Mouse (Mus musculus) neural tube, embryonic 11.5 days (tissue): ENCODE results near the gene Dnah7c. TPM values are rescaled to one million over a fixed set of nuclear protein-coding genes. Genes with fewer than 3 reads are reported as not detected.
"Not testable (repeated sequence)": the region's sequence is repeated elsewhere in the genome, so short reads cannot be mapped to it uniquely, and the experiment has no call there.

ENCODE experiments used
- ATAC-seq: fragments of 200-750 bp; cut with Nextera tagmentation; 2 replicates; pipeline ENCODE4 v1.8.0; 2017; ENCODE audit warnings: moderate number of reproducible peaks, mild to moderate bottlenecking, moderate TSS enrichment, moderate library complexity; ENCODE audit not compliant: insufficient read depth, low FRiP score, low TSS enrichment
- DNase-seq: peaks from one replicate; pipeline ENCODE4 v3.0.0-alpha.2; 2015; ENCODE audit warnings: low spot score
- H3K27ac ChIP-seq: fragments of 300-500 bp; sonication (generic); 2 replicates; pipeline ENCODE4 v1.5.1; 2014; ENCODE audit warnings: low read depth, mild to moderate bottlenecking, low read length
- H3K27me3 ChIP-seq: fragments of 300-500 bp; sonication (generic); 2 replicates; pipeline ENCODE4 v1.6.1; 2014; ENCODE audit warnings: mild to moderate bottlenecking, low read length, mixed read lengths; ENCODE audit not compliant: control insufficient read depth, insufficient read depth
- H3K36me3 ChIP-seq: fragments of 300-500 bp; sonication (generic); 2 replicates; pipeline ENCODE4 v1.6.1; 2014; ENCODE audit warnings: mild to moderate bottlenecking, low read length, moderate library complexity, mixed read lengths; ENCODE audit not compliant: control insufficient read depth, insufficient read depth
- H3K4me1 ChIP-seq: fragments of 300-500 bp; sonication (generic); 2 replicates; pipeline ENCODE4 v1.6.1; 2014; ENCODE audit warnings: low read length, mixed read lengths; ENCODE audit not compliant: control insufficient read depth, insufficient read depth
- H3K4me2 ChIP-seq: fragments of 300-500 bp; sonication (generic); 2 replicates; pipeline ENCODE4 v1.6.1; 2014; ENCODE audit warnings: low read depth, mild to moderate bottlenecking, moderate library complexity
- H3K4me3 ChIP-seq: fragments of 300-500 bp; sonication (generic); 2 replicates; pipeline ENCODE4 v1.5.1; 2014; ENCODE audit warnings: low read depth, low read length
- H3K9ac ChIP-seq: fragments of 300-500 bp; sonication (generic); 2 replicates; pipeline ENCODE4 v1.6.1; 2014; ENCODE audit warnings: mild to moderate bottlenecking, low read length
- H3K9me3 ChIP-seq: fragments of 300-500 bp; sonication (generic); 2 replicates; pipeline ENCODE4 v1.6.1; 2016; ENCODE audit warnings: low read length; ENCODE audit not compliant: control insufficient read depth
- WGBS: fragments of 180-500 bp; shearing (Covaris S2); extraction: QIAGEN DNeasy Blood & Tissue Kit; methylation state at CpG from one replicate; pipeline ENCODE4 v1.1.7; 2014; 5-methylcytosine and 5-hydroxymethylcytosine counted together
- polyA plus RNA-seq: library from polyadenylated mRNA; unstranded; fragments of >200 nt; fragmentation: Nextera tagmentation; extraction: Ambion mirVana; gene quantifications from 2 replicates; pipeline ENCODE4 v1.2.1, GENCODE M21; 2014

Gene Dnah7c
- 0.08 and 0.24 TPM in 2 replicates for polyA plus RNA-seq

- H3K4me1 ChIP-seq = no peaks in the 10 kb centered on the region
- H3K4me2 ChIP-seq = peak within 1 kb of the TSS; percentile 80
- DNase-seq (peak; percentile 62), ATAC-seq (peak; percentile 75)
- no peak within 1 kb of the TSS for H3K27ac ChIP-seq
- peak within 1 kb of the TSS; percentile 48 for H3K4me3 ChIP-seq
- no peaks in the 10 kb centered on the region for H3K9me3 ChIP-seq
- no peaks in the 10 kb centered on the region for H3K27me3 ChIP-seq
- H3K36me3 ChIP-seq = no peaks in the 10 kb centered on the region
- 11% methylated on average over 30 of the region's 30 CpGs for WGBS
- peak within 1 kb of the TSS; percentile 54; the same call in 1 of the 2 replicates for H3K9ac ChIP-seq
Observed at GRCm38 (mm10) chr1:46425137-46425925, at the start of gene Dnah7c. TSS of gene Dnah7c (plus strand) at chr1:46425592.

GRCm38 (mm10) chr1:46380641-46381040 lies 44.8 kb upstream of the Dnah7c start:
- ATAC-seq, H3K9ac ChIP-seq: not testable (repeated sequence)

GRCm38 (mm10) chr1:46394681-46395297 lies 30.6 kb upstream of the Dnah7c start:
- not testable (repeated sequence) for H3K27ac ChIP-seq, H3K9me3 ChIP-seq, H3K4me2 ChIP-seq, H3K4me1 ChIP-seq, DNase-seq, H3K27me3 ChIP-seq, H3K4me3 ChIP-seq, H3K36me3 ChIP-seq, H3K9ac ChIP-seq
- ATAC-seq = peak; percentile 80; the same call in 1 of the 2 replicates
- 54% methylated on average over 3 of the region's 4 CpGs for WGBS

More at GRCm38 (mm10) chr1:46380641-46381040, 44.8 kb upstream of the Dnah7c start:
- not testable (repeated sequence) for H3K4me3 ChIP-seq, H3K4me2 ChIP-seq, H3K27ac ChIP-seq, H3K36me3 ChIP-seq, H3K27me3 ChIP-seq, DNase-seq, H3K4me1 ChIP-seq, H3K9me3 ChIP-seq
- WGBS = 93% methylated on average over 3 of the region's 3 CpGs

- H3K27ac ChIP-seq = no peak overlapping the region
- no peaks in the 10 kb centered on the region for H3K4me1 ChIP-seq
- no peak overlapping the region for H3K4me3 ChIP-seq
- no peak overlapping the region for H3K4me2 ChIP-seq
- H3K9ac ChIP-seq = no peak overlapping the region
- no peaks in the 10 kb centered on the region for H3K27me3 ChIP-seq
- no peaks in the 10 kb centered on the region for H3K36me3 ChIP-seq
- DNase-seq = no peak
- ATAC-seq = no peak
- no peaks in the 10 kb centered on the region for H3K9me3 ChIP-seq
- WGBS = 82% methylated on average over 6 of the region's 6 CpGs
Observed at GRCm38 (mm10) chr1:46408324-46409115, 16.9 kb upstream of the Dnah7c start.

- 96% methylated on average over 7 of the region's 7 CpGs for WGBS
- not testable (repeated sequence) for H3K36me3 ChIP-seq, H3K27me3 ChIP-seq, H3K4me2 ChIP-seq, H3K4me1 ChIP-seq, H3K27ac ChIP-seq, H3K4me3 ChIP-seq, ATAC-seq, H3K9me3 ChIP-seq, H3K9ac ChIP-seq, DNase-seq
Observed at GRCm38 (mm10) chr1:46414798-46415197, 10.6 kb upstream of the Dnah7c start.

- not testable (repeated sequence) for H3K27ac ChIP-seq, H3K4me2 ChIP-seq, ATAC-seq, H3K27me3 ChIP-seq, H3K4me1 ChIP-seq, H3K36me3 ChIP-seq, H3K4me3 ChIP-seq, H3K9ac ChIP-seq, H3K9me3 ChIP-seq, DNase-seq
- WGBS = 23% methylated on average over 3 of the region's 3 CpGs
Observed at GRCm38 (mm10) chr1:46416946-46417345, 8.4 kb upstream of the Dnah7c start.

GRCm38 (mm10) chr1:46418966-46419365 lies 6.4 kb upstream of the Dnah7c start:
- not testable (repeated sequence) for H3K9ac ChIP-seq, DNase-seq, H3K4me3 ChIP-seq, H3K4me1 ChIP-seq, H3K27me3 ChIP-seq, H3K36me3 ChIP-seq, H3K4me2 ChIP-seq, H3K9me3 ChIP-seq, ATAC-seq, H3K27ac ChIP-seq
- 76% methylated on average over 3 of the region's 4 CpGs for WGBS

- H3K9ac ChIP-seq = no peak overlapping the region
- no peak overlapping the region for H3K27ac ChIP-seq
- WGBS = 86% methylated on average over 2 of the region's 2 CpGs
- no peaks in the 10 kb centered on the region for H3K9me3 ChIP-seq
- no peak for ATAC-seq
- H3K36me3 ChIP-seq = no peaks in the 10 kb centered on the region
- no peak for DNase-seq
- H3K4me3 ChIP-seq = no peak overlapping the region
- no peaks in the 10 kb centered on the region for H3K4me1 ChIP-seq
- H3K4me2 ChIP-seq = no peak overlapping the region
- H3K27me3 ChIP-seq = no peaks in the 10 kb centered on the region
Observed at GRCm38 (mm10) chr1:46428401-46428800, 3.0 kb downstream of the Dnah7c start.
